Mouse (Mus musculus) testis, postnatal 10 days (tissue): Measurements from ENCODE around the gene Nudt14.
A peak's percentile ranks its signal among the peaks of the same experiment; 100 is the strongest.

Source experiments
- DNase-seq: peaks from one replicate; pipeline ENCODE4 v3.0.0; 2021; ENCODE audit warnings: low spot score

Nudt14 gene

GRCm38 (mm10) chr12:112941776-112942713, at the start of gene Nudt14:
TSS of gene Nudt14 (minus strand) at chr12:112942124.
- DNase-seq, result peak; percentile 88

GRCm38 (mm10) chr12:112991444-112991843, 49.5 kb upstream of the Nudt14 start:
- no peak for DNase-seq

GRCm38 (mm10) chr12:112990706-112991405, 48.9 kb upstream of the Nudt14 start:
- no peak for DNase-seq

GRCm38 (mm10) chr12:112987877-112988276, 46.0 kb upstream of the Nudt14 start:
- peak; percentile 77 for DNase-seq

- no peak for DNase-seq
Observed at GRCm38 (mm10) chr12:112985346-112985745, 43.4 kb upstream of the Nudt14 start.

- no peak for DNase-seq
Observed at GRCm38 (mm10) chr12:112982031-112982430, 40.1 kb upstream of the Nudt14 start.

- DNase-seq, result no peak
Observed at GRCm38 (mm10) chr12:112977156-112977555, 35.2 kb upstream of the Nudt14 start.

GRCm38 (mm10) chr12:112976371-112977073, 34.6 kb upstream of the Nudt14 start, which contains the start of gene Btbd6:
TSS of gene Btbd6 (plus strand) at chr12:112976482.
- peak; percentile 92 for DNase-seq

- no peak for DNase-seq
Observed at GRCm38 (mm10) chr12:112974736-112975135, 32.8 kb upstream of the Nudt14 start.

GRCm38 (mm10) chr12:112969616-112970015, 27.7 kb upstream of the Nudt14 start:
- no peak for DNase-seq

GRCm38 (mm10) chr12:112968943-112969342, 27.0 kb upstream of the Nudt14 start:
- no peak for DNase-seq

GRCm38 (mm10) chr12:112965783-112966182, 23.9 kb upstream of the Nudt14 start:
- DNase-seq, result no peak

- no peak for DNase-seq
Observed at GRCm38 (mm10) chr12:112961872-112962271, 19.9 kb upstream of the Nudt14 start.

- no peak for DNase-seq
Observed at GRCm38 (mm10) chr12:112961428-112961827, 19.5 kb upstream of the Nudt14 start.

GRCm38 (mm10) chr12:112959421-112959820, 17.5 kb upstream of the Nudt14 start:
- DNase-seq, result no peak

GRCm38 (mm10) chr12:112958303-112958702, 16.4 kb upstream of the Nudt14 start:
- DNase-seq, result peak; percentile 80

- DNase-seq, result peak; percentile 89
Observed at GRCm38 (mm10) chr12:112955800-112956199, 13.9 kb upstream of the Nudt14 start.

GRCm38 (mm10) chr12:112952926-112953565, 11.1 kb upstream of the Nudt14 start:
- no peak for DNase-seq

GRCm38 (mm10) chr12:112952433-112952832, 10.5 kb upstream of the Nudt14 start:
- peak; percentile 78 for DNase-seq

- DNase-seq, result no peak
Observed at GRCm38 (mm10) chr12:112951150-112951842, 9.4 kb upstream of the Nudt14 start.

- no peak for DNase-seq
Observed at GRCm38 (mm10) chr12:112950761-112951129, 8.8 kb upstream of the Nudt14 start.
